Mouse (Mus musculus) heart, adult 2 months (tissue): Measurements from ENCODE around the gene Zfp82.

Experiments
- CTCF ChIP-seq: fragments of 200-600 bp; IDR thresholded peaks from 2 replicates; pipeline ENCODE4 v1.8.1; 2022; ENCODE audit warnings: antibody characterized with exemption, mild to moderate bottlenecking, moderate library complexity
- EP300 ChIP-seq: fragments of 200-500 bp; IDR thresholded peaks from 2 replicates; pipeline ENCODE4 v1.6.1; 2011; ENCODE audit warnings: low read depth, low read length, control low read depth; ENCODE audit not compliant: insufficient read depth
- POLR2A ChIP-seq: fragments of 200-500 bp; IDR thresholded peaks from 2 replicates; pipeline ENCODE4 v1.6.1; 2011; ENCODE audit warnings: mild to moderate bottlenecking, low read depth, low read length, control low read depth; ENCODE audit not compliant: insufficient read depth

GRCm38 (mm10) chr7:30010551-30011195, 62.0 kb downstream of the Zfp82 start:
- TF ChIP-seq CTCF (no peak), POLR2A (no peak), EP300 (no peak)
